Mouse (Mus musculus) kidney, postnatal 36 days (tissue): Measurements from ENCODE around the gene Tmem213.

ENCODE experiments used
- DNase-seq, 2 experiments: peaks; one replicate each; pipeline ENCODE4 v3.0.0; 2021 to 2022; ENCODE audit warnings: mixed read lengths in 2 of 2

The Tmem213 gene

DNA sequence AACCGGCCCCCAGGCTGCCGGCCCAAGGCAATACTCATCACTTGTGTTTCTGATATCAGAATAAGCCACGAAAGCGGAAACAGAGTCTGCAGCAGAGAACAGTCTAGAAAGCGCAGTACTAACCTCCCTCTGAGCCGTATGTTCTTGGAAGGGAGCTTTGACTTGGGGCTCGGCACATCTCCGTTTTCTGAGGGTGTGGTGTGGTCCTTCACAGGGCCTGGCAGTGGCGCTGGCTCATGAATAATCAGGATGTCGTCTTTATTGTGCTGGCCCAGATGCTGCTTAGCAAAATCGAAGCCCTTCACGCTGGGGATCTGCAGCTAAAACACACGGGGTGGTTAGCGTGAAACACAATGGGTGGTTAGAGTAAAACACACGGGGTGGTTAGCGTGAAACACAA, 48.9 kb downstream of the Tmem213 start:
- DNase-seq, result no peak

DNA sequence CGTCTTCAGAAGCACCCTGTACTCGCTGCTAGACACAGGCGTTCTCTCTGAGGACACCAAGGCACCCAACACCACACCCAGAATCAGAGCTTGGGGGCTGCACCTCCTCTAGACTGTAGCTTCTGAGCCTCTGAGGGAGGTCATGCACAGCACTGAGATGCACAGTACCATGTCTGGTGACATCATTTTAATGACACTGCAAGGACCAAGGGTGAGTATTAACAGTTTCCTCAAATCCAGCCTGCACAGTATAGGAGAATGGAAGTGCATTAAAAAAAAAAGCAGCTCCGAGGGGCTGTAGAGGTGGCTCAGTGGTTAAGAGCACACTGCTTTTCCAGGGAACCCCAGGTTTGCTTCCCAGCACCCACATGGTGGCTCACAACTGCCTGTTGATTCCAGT, 50.5 kb downstream of the Tmem213 start:
- no peak for DNase-seq

DNA sequence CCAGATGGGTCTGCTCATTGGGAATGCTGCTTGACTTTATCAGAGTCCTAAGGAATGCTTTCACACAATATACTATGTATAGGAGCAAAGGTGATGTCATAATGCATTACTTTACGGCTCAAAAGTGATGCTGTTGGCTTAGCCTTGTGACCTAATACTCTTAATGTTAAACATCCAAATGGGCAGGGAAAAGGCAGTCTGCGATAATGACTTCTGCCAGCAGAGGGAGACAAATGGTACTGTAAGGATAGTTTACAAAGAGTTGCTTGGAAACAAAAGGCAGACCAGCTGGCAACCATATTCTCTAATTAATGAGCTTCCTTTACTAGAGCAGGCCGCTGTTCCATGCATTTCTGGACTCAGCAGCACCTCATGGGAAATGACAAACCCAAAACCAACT, 51.0 kb downstream of the Tmem213 start:
- DNase-seq, result peak; percentile 89 to 94

DNA sequence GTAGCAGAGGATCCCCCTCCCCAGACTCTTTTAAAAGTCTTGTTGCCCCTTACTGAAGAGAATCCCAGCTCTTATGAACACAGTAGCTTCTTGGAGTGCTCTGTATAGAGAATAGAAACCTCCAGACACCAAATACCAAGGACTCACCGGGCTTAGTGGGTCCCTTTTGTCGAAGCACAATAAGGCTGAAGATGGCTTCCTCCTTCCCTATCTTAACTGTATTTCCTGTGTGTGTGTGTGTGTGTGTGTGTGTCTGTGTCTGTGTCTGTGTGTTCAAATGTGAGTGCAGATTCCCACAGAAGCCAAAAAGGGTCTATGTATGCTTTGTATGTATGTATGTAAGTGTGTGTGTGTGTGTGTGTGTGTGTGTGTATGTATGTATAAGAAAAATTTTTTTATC, 51.5 kb downstream of the Tmem213 start:
- DNase-seq, result no peak

DNA sequence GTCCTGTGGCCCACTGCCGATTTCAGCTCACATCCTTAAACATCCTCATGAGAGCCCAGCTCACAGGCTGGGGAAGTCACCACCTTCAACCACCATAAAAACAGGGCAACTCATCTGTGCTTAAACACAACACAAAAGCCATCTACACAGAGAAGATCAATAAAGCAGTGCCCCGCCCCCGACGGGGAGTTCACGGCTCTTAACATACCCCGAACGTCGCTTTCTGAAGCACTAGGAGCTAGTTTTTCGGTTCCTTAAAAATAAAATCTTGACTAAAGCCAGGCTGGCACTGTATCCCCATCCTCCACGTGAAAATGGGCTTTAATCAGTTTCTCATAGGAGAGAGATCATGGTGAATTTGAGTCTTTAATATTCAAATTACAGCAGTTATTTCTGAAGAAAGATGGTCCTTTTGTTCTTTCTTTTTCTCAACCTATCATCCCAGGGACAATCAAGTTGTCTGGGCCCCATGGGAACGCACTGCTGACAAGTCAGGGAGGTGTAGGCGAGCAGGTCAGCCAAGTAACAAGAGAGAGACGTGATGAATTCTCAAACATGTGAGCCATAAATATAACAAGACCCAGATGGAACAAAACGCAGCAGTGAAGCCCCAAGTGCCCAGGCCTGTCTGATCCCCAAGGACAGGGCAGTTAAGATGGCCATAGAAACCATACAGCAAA, 53.9 kb downstream of the Tmem213 start:
- DNase-seq, result no peak

DNA sequence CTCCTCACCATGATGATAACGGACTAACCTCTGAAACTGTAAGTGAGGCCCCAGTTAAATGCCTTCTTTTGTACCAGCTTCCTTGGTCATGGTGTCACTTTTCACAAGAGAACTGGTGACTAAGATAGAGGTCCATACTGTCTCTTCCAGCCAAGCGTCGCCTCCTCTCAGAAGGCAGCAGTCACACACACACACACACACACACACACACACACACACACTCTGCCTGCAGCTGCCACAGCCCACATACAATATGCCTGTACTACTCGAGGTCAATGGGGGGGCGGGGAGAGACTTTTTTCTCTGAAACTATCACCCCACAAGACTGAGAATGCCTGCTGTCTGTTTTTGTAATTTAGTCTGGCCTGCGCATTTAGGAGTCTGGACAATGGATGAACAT, 55.6 kb downstream of the Tmem213 start:
- DNase-seq, result no peak

DNA sequence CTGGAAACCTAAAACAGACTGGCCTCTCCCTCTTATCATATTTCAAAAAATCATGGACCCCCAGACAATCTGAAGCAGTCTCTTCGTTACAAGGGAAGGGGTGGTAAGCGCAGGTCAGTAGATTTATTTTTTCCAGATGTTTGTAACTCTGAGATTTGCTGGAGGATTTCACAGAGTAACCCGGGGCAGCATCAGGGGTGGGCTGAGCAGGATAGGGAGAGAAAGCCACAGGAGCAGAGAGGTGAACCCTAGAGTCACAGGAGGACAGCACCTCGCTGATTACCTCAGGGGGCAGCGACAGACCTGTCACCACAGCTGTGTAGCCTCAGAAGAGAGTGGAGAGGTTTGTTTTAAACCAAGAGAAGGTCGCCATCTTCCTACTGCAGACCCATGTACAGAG, 56.3 kb downstream of the Tmem213 start:
- DNase-seq, result no peak
